Mouse (Mus musculus) embryo, embryonic 9.5 days (tissue): ENCODE results near the gene Sbp.
"Not testable (repeated sequence)": the region's sequence is repeated elsewhere in the genome, so short reads cannot be mapped to it uniquely, and the experiment has no call there.

Experiments used
- DNase-seq: peaks from one replicate; pipeline ENCODE4 v3.0.0-alpha.2; 2017; ENCODE audit errors: extremely low spot score

The Sbp gene

GRCm38 (mm10) chr17:23941372-23941771 is at the start of gene Sbp:
Gene Sbp (plus strand): TSS chr17:23941672.
- DNase-seq = no peak

GRCm38 (mm10) chr17:23917158-23917557 is 24.3 kb upstream of the Sbp start, which contains the start of gene Dcpp3:
Gene Dcpp3 (plus strand): TSS chr17:23917458.
- not testable (repeated sequence) for DNase-seq

- peak; percentile 95 for DNase-seq
Measured at GRCm38 (mm10) chr17:23924531-23925007, 16.9 kb upstream of the Sbp start.

- DNase-seq = no peak
Measured at GRCm38 (mm10) chr17:23925090-23925493, 16.4 kb upstream of the Sbp start.

GRCm38 (mm10) chr17:23931157-23931556 is 10.3 kb upstream of the Sbp start:
- DNase-seq = no peak

- not testable (repeated sequence) for DNase-seq
Measured at GRCm38 (mm10) chr17:23947486-23947885, 6.0 kb downstream of the Sbp start.

- no peak for DNase-seq
Measured at GRCm38 (mm10) chr17:23949068-23949467, 7.6 kb downstream of the Sbp start.

GRCm38 (mm10) chr17:23950828-23951227 is 9.4 kb downstream of the Sbp start:
- not testable (repeated sequence) for DNase-seq

GRCm38 (mm10) chr17:23955174-23955573 is 13.7 kb downstream of the Sbp start, which contains the start of gene Sbpl:
Gene Sbpl (minus strand): TSS chr17:23955274.
- DNase-seq = no peak

- DNase-seq = peak; percentile 88
Measured at GRCm38 (mm10) chr17:23960084-23960738, 18.7 kb downstream of the Sbp start.

- DNase-seq = no peak
Measured at GRCm38 (mm10) chr17:23961573-23962122, 20.2 kb downstream of the Sbp start.

- no peak for DNase-seq
Measured at GRCm38 (mm10) chr17:23965805-23966425, 24.4 kb downstream of the Sbp start.

GRCm38 (mm10) chr17:23966658-23967401 is 25.4 kb downstream of the Sbp start:
- DNase-seq = no peak

GRCm38 (mm10) chr17:23968780-23969179 is 27.3 kb downstream of the Sbp start:
- DNase-seq = no peak

- DNase-seq = peak; percentile 64
Measured at GRCm38 (mm10) chr17:23969231-23969630, 27.8 kb downstream of the Sbp start.

- no peak for DNase-seq
Measured at GRCm38 (mm10) chr17:23971315-23971714, 29.8 kb downstream of the Sbp start.

GRCm38 (mm10) chr17:23976665-23977064 is 35.2 kb downstream of the Sbp start:
- DNase-seq = no peak

- no peak for DNase-seq
Measured at GRCm38 (mm10) chr17:23979471-23979870, 38.0 kb downstream of the Sbp start.

- no peak for DNase-seq
Measured at GRCm38 (mm10) chr17:23980297-23980909, 38.9 kb downstream of the Sbp start, which contains the start of gene Prss30. Gene Prss30 (minus strand): TSS chr17:23980566.

- peak; percentile 27 for DNase-seq
Measured at GRCm38 (mm10) chr17:23982912-23983311, 41.4 kb downstream of the Sbp start.

GRCm38 (mm10) chr17:23984989-23985388 is 43.5 kb downstream of the Sbp start:
- DNase-seq = no peak

GRCm38 (mm10) chr17:23989802-23990201 is 48.3 kb downstream of the Sbp start:
- DNase-seq = no peak
